Mouse (Mus musculus) lung, embryonic 15.5 days (tissue): ENCODE measurements around the gene Galk2. TPM values are rescaled to one million over a fixed set of nuclear protein-coding genes. Genes with fewer than 3 reads are reported as not detected.

Experiments used
- polyA plus RNA-seq: library from polyadenylated mRNA; unstranded; fragments of >200 nt; fragmentation: Nextera tagmentation; extraction: Ambion mirVana; gene quantifications from 2 replicates; pipeline ENCODE4 v1.2.1, GENCODE M21; 2015

Gene Galk2
- polyA plus RNA-seq, 1 experiment from 2014 or later: 39.4 TPM

Other genes with a start within 250 kb of the Galk2 start
- gene Cep152, start 234.0 kb upstream of the Galk2 start, polyA plus RNA-seq: 7.4 and 8.1 TPM in 2 replicates
- 117 and 126 TPM in 2 replicates for gene Eid1, start 186.0 kb upstream of the Galk2 start, polyA plus RNA-seq
- gene Shc4, start 135.0 kb upstream of the Galk2 start, polyA plus RNA-seq: 1.2 and 1.3 TPM in 2 replicates
- gene Secisbp2l, start 76.2 kb upstream of the Galk2 start, polyA plus RNA-seq: 17.1 and 17.8 TPM in 2 replicates
- 73.4 and 76.0 TPM in 2 replicates for gene Cops2, start within 50 bp of the Galk2 start, polyA plus RNA-seq
- gene Fgf7, start 175.5 kb downstream of the Galk2 start, polyA plus RNA-seq: 10.2 and 11.7 TPM in 2 replicates